Mouse (Mus musculus) hindbrain, postnatal 0 days (tissue): ENCODE measurements around the gene Zfp462. TPM values are rescaled to one million over a fixed set of nuclear protein-coding genes. Genes with fewer than 3 reads are reported as not detected.
A peak's percentile ranks its signal among the peaks of the same experiment; 100 is the strongest.

Experiments used
- ATAC-seq: fragments of 200-750 bp; cut with Nextera tagmentation; 2 replicates; pipeline ENCODE4 v1.8.0; 2017; ENCODE audit warnings: mild to moderate bottlenecking, moderate TSS enrichment, moderate library complexity
- DNase-seq: peaks from one replicate; pipeline ENCODE4 v3.0.0-alpha.2; 2015; ENCODE audit warnings: low spot score
- H3K27ac ChIP-seq: fragments of 300-500 bp; sonication (generic); 2 replicates; pipeline ENCODE4 v1.5.1; 2014; ENCODE audit warnings: mild to moderate bottlenecking
- H3K27me3 ChIP-seq: fragments of 300-500 bp; sonication (generic); 2 replicates; pipeline ENCODE4 v1.6.1; 2014; ENCODE audit warnings: low read length, mixed read lengths; ENCODE audit not compliant: insufficient read depth
- H3K36me3 ChIP-seq: fragments of 300-500 bp; sonication (generic); 2 replicates; pipeline ENCODE4 v1.6.1; 2014; ENCODE audit warnings: low read length, mixed read lengths; ENCODE audit not compliant: insufficient read depth
- H3K4me1 ChIP-seq: fragments of 300-500 bp; sonication (generic); 2 replicates; pipeline ENCODE4 v1.6.1; 2014; ENCODE audit warnings: antibody characterized with exemption, low read length, mixed read lengths; ENCODE audit not compliant: insufficient read depth
- H3K4me2 ChIP-seq: fragments of 300-500 bp; sonication (generic); 2 replicates; pipeline ENCODE4 v1.6.1; 2014; ENCODE audit warnings: low read depth, mild to moderate bottlenecking, low read length, moderate library complexity, mixed read lengths
- H3K4me3 ChIP-seq: fragments of 300-500 bp; sonication (generic); 2 replicates; pipeline ENCODE4 v1.5.1; 2014; ENCODE audit warnings: low read length
- H3K9ac ChIP-seq: fragments of 300-500 bp; sonication (generic); replicated peaks from 2 replicates; pipeline ENCODE4 v1.6.1; 2014; ENCODE audit warnings: mild to moderate bottlenecking, low read length, moderate library complexity, mixed read lengths
- H3K9me3 ChIP-seq: fragments of 300-500 bp; sonication (generic); 2 replicates; pipeline ENCODE4 v1.6.1; 2016; ENCODE audit warnings: low read length, mixed read lengths
- CTCF ChIP-seq: IDR thresholded peaks from 2 replicates; pipeline ENCODE4 v1.5.1; 2016; ENCODE audit warnings: antibody characterized with exemption, control low read depth, low read depth
- WGBS: fragments of 180-500 bp; shearing (Covaris S2); extraction: QIAGEN DNeasy Blood & Tissue Kit; methylation state at CpG from one replicate; pipeline ENCODE4 v1.1.7; 2014; 5-methylcytosine and 5-hydroxymethylcytosine counted together
- polyA plus RNA-seq: library from polyadenylated mRNA; unstranded; fragments of >200 nt; fragmentation: Nextera tagmentation; extraction: Ambion mirVana; gene quantifications from 2 replicates; pipeline ENCODE4 v1.2.1, GENCODE M21; 2015
- total RNA-seq: library from RNA; depleted of rRNA; stranded (reverse); fragments of >200 nt; gene quantifications from 2 replicates; pipeline ENCODE4 v1.2.3, GENCODE M21; 2014

The Zfp462 gene
- total and polyA plus RNA-seq, 2 experiments from 2014 or later: 6.5 to 39.4 TPM

DNA sequence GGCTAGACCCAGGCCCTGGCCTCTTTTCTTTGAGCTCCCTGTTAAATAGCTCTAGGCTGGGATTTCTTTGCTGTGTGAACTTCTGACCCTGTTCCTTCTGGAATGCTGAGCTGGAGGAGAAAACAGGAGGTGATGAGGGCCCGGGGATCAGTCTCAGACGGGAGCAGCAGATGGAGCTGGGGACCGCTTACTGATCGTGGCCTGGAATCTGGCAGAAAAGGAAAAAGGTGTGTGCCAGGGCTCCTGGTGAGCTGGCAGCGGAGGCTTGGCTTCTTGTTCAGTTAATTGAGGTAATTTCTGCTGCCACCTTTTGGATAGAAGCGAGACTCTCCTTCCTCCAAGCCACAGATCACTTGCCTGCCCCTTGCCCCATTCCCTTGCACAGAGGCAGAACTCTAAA, 177.1 kb downstream of the Zfp462 start:
- DNase-seq (peak; percentile 58), ATAC-seq (no peak)
- Histone ChIP-seq H3K27me3 (no peaks in the 10 kb centered on the region), H3K4me3 (no peak overlapping the region), H3K4me1 (no peaks in the 10 kb centered on the region; the same call in 1 of the 2 replicates), H3K9ac (no peak overlapping the region), H3K9me3 (no peaks in the 10 kb centered on the region), H3K27ac (no peak overlapping the region), H3K4me2 (no peak overlapping the region), H3K36me3 (no peaks in the 10 kb centered on the region)
- peak; percentile 34 for TF ChIP-seq CTCF
- WGBS: 37% methylated on average over 6 of the region's 6 CpGs

DNA sequence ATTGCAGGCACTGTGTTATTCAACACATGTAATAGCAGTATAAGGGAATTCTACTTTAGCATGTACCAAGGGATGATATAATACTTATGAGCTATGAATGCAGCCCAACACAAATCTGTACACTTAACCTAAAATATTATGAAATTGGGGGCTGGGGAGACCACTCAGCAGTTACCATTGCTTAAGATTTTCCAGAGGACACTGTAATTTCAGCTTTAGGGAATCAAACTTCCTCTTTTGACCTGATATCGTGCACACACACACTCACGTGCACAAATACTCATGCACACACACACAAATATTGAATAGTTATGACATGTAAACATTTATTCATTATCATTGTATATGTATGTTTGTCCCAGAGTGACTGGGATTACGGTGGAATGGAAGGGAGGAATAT, 179.3 kb downstream of the Zfp462 start:
- no peaks in the 10 kb centered on the region for H3K27me3 ChIP-seq
- H3K9ac ChIP-seq: no peak overlapping the region
- no peaks in the 10 kb centered on the region; the same call in 1 of the 2 replicates for H3K4me1 ChIP-seq
- TF ChIP-seq CTCF: no peak
- no peak overlapping the region for H3K4me2 ChIP-seq
- H3K9me3 ChIP-seq: no peaks in the 10 kb centered on the region
- no peaks in the 10 kb centered on the region for H3K36me3 ChIP-seq
- no peak overlapping the region for H3K4me3 ChIP-seq
- H3K27ac ChIP-seq: no peak overlapping the region
- 99% methylated on average over 3 of the region's 3 CpGs for WGBS
- DNase-seq: no peak
- no peak for ATAC-seq

DNA sequence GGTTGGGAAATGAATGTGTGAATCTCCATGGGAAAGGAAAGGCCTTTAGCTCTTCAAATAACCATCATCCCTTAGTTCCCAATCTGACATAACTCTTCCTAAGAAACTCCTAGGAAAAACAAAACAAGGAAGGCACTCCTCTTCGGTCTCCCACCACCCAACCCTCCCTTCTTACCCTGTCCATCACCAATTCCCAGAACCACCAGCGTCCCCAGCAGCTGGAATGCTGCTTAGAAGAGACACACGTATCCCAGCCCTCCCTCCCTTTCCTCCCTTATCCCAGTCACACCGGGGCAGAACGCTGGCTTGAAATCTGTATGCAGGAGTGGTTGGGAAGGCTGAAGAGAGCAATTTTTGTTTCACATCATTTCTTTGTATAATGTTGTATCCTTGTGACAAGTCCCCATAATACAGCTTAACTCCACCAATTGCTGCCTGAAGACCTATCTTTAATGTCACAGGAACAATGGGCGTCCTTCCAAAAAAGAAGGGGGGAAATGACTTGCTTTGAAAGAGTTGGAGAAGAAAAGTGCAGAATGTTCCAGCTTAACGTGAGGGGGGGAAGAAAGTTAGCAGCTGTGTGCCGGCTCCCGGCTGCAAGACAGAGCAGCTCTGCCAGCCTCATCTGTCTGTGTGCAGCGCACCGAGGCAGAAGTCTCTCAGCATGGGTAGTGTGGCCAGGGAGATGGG, 180.3 kb downstream of the Zfp462 start:
- WGBS: 25% methylated on average over 11 of the region's 11 CpGs
- no peak overlapping the region for H3K4me3 ChIP-seq
- H3K36me3 ChIP-seq: no peaks in the 10 kb centered on the region
- peak overlapping the region; percentile 36 for H3K4me2 ChIP-seq
- ATAC-seq: peak; percentile 47; the same call in 1 of the 2 replicates
- H3K9me3 ChIP-seq: no peaks in the 10 kb centered on the region
- no peak overlapping the region for H3K9ac ChIP-seq
- peak; percentile 56 for DNase-seq
- H3K4me1 ChIP-seq: no peaks in the 10 kb centered on the region; the same call in 1 of the 2 replicates
- no peak for TF ChIP-seq CTCF
- H3K27me3 ChIP-seq: no peaks in the 10 kb centered on the region
- no peak overlapping the region for H3K27ac ChIP-seq

DNA sequence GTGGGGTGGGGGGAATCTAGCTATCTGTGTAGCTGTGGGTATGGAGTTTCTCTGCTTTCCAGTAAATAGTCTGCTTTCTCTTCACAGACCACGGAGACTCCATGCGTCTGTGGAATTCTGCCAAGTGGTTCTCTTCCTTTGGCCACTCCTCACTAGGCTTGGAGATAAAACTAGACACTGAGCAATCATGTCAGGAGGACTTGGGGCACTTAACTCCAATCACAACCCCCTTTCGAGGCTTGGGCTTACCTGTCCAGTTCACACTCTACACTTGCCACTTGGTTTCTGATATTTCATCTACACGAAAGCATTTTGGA, 180.8 kb downstream of the Zfp462 start:
- Histone ChIP-seq H3K4me1 (no peaks in the 10 kb centered on the region; the same call in 1 of the 2 replicates), H3K27ac (no peak overlapping the region), H3K9me3 (no peaks in the 10 kb centered on the region), H3K9ac (no peak overlapping the region), H3K27me3 (no peaks in the 10 kb centered on the region), H3K36me3 (no peaks in the 10 kb centered on the region), H3K4me3 (no peak overlapping the region), H3K4me2 (peak overlapping the region; percentile 36)
- WGBS: 47% methylated on average over 4 of the region's 4 CpGs
- ATAC-seq: no peak
- DNase-seq: no peak
- no peak for TF ChIP-seq CTCF

DNA sequence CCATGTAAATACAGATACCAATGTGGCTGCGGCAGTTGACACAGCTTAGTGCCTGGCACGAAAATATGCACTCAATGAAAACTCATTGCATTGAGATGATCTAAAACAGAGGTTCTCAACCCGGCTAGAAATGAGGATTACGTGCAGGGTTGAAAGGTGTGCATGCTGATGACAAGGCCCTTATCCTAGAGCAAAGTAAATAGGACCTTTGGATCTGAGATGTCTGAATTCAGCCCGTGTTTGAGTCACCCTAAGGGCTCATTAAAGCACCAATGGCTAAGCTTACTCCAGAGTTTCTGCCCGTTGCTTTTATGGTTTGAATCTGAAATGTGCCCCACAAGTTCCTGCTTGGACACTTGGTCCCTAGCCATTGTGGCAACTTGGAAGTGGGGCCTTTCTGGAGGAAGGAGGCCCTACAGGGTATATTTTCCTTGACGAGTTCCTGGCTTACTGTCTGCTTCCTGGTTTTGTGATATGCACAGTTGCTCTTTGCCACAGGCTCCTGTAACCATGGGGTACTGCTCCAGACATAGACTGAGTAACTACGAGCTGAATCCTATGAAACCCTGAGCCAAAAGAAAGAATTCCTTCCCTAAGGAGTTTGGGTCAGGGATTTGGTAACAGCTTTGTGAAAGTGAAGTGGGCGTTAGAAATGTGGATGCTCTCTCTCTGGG, 182.5 kb downstream of the Zfp462 start:
- 91% methylated on average over 9 of the region's 9 CpGs for WGBS
- Histone ChIP-seq H3K27me3 (no peaks in the 10 kb centered on the region), H3K9ac (no peak overlapping the region), H3K9me3 (no peaks in the 10 kb centered on the region), H3K4me3 (no peak overlapping the region), H3K27ac (no peak overlapping the region), H3K4me1 (no peaks in the 10 kb centered on the region; the same call in 1 of the 2 replicates), H3K36me3 (no peaks in the 10 kb centered on the region), H3K4me2 (no peak overlapping the region)
- no peak for TF ChIP-seq CTCF
- ATAC-seq (no peak), DNase-seq (no peak)

DNA sequence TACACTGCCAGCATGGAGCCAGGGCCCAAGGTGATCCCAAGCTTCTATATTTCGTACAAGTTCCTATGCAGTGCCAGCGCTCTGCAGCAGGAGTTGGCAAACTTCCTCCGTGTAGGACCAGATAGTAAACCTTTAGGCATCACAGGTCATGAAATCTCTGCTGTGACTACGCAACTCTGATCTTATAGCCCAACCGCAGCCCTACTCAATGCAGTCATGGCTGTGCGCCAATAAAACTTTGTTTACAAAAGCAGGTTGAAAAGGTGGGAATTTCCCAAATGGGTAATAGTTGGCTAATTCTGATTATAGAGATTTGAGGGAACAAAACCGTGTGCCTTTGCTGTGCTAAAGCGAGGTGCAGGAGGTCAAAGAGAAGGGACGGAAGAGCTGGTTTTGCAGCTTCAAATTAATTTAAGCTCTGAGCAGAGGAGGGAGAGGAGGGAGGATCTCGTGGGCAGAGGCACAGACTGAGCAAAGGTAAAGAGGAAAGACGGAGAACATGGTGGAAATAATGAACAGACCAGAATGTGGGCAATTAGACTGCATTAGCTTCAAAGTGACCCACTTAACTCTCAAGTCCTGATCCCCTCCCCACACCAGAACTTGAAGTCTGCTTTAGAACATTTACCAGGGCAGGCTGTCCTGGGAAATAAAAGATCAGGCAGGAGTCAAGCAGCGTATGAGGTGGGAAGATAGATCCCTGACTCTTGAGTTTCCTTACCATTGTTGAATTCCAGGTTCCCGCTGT, 183.4 kb downstream of the Zfp462 start:
- Histone ChIP-seq H3K4me1 (no peaks in the 10 kb centered on the region; the same call in 1 of the 2 replicates), H3K4me3 (no peak overlapping the region), H3K27me3 (no peaks in the 10 kb centered on the region), H3K9ac (no peak overlapping the region), H3K4me2 (no peak overlapping the region), H3K36me3 (no peaks in the 10 kb centered on the region), H3K9me3 (no peaks in the 10 kb centered on the region), H3K27ac (no peak overlapping the region)
- no peak for DNase-seq
- no peak for ATAC-seq
- WGBS: 86% methylated on average over 13 of the region's 13 CpGs
- no peak for TF ChIP-seq CTCF
